Mouse (Mus musculus) myocyte (in vitro differentiated cells): ENCODE measurements around the gene Natd1.
A peak's percentile ranks its signal among the peaks of the same experiment; 100 is the strongest.

Experiments used
- CEBPB ChIP-seq: IDR thresholded peaks from 2 replicates; pipeline ENCODE4 v1.6.1; 2011; ENCODE audit warnings: mild to moderate bottlenecking, moderate library complexity; ENCODE audit not compliant: poor library complexity, insufficient read depth, severe bottlenecking
- E2F4 ChIP-seq: IDR thresholded peaks from one replicate; pipeline ENCODE4 v1.6.1; 2011; ENCODE audit warnings: mild to moderate bottlenecking, control low read depth, moderate library complexity; ENCODE audit not compliant: insufficient read depth
- POLR2A ChIP-seq: IDR thresholded peaks from one replicate; pipeline ENCODE4 v1.6.1; 2011; ENCODE audit warnings: low read depth, mild to moderate bottlenecking, control low read depth, moderate library complexity; ENCODE audit not compliant: insufficient read length
- POLR2AphosphoS2 ChIP-seq: IDR thresholded peaks from one replicate; pipeline ENCODE4 v1.6.1; 2011; ENCODE audit warnings: low read depth, control low read depth; ENCODE audit not compliant: insufficient read length
- TCF3 ChIP-seq: IDR thresholded peaks from one replicate; pipeline ENCODE4 v1.6.1; 2011; ENCODE audit warnings: low read depth, control low read depth; ENCODE audit not compliant: insufficient read length

- TF ChIP-seq CEBPB (no peak), POLR2AphosphoS2 (peak; percentile 67), POLR2A (peak; percentile 37), E2F4 (no peak), TCF3 (no peak)
Measured at GRCm38 (mm10) chr11:60879423-60879822, 35.1 kb downstream of the Natd1 start.
